ENCODE assay signal across 44 mouse cellular contexts in the genomic region with DNA sequence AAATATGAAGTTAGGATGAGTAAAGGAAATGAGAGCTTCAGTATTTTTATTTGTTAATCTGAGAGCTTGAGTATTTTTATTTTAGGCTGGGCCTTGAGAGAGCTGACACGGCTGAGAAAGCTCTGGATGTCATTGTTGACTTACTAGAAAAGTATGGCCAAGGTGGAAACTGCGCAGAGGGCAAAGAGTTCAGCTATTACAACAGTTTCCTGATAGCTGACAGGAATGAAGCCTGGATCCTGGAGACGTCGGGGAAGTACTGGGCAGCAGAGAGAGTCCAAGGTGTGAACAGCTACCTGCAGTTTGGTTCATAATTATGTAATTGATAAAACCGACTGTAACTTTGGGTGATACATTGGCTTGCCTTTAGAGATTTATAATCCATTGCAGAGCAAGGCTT. TPM values are rescaled to one million over a fixed set of nuclear protein-coding genes. Genes with fewer than 3 reads are reported as not detected.
"Had no signal": no experiment of that assay in that cellular context is flagged by ENCODE, and none has a peak within 500 bp of the region (broad histone marks: within the 10 kb centered on the region; RNA-seq: fewer than 3 reads in every experiment).

No protein-coding gene starts in this region.

- H3K36me3 ChIP-seq: hindbrain, embryonic 10.5 days; hindbrain, embryonic 12.5 days; hindbrain, embryonic 15.5 days; intestine, embryonic 15.5 days had no signal

- H3K27ac ChIP-seq: heart, embryonic 10.5 days; heart, embryonic 13.5 days; heart, embryonic 15.5 days; hindbrain, embryonic 10.5 days; hindbrain, embryonic 12.5 days; hindbrain, embryonic 13.5 days; hindbrain, embryonic 14.5 days; hindbrain, embryonic 15.5 days; hindbrain, postnatal 0 days; intestine, embryonic 15.5 days; kidney, embryonic 15.5 days; kidney, postnatal 0 days had no signal

- H3K9me3 ChIP-seq: heart, embryonic 10.5 days; heart, embryonic 12.5 days; heart, embryonic 13.5 days; heart, embryonic 15.5 days; hindbrain, embryonic 10.5 days; hindbrain, embryonic 12.5 days; hindbrain, embryonic 13.5 days; hindbrain, embryonic 15.5 days; intestine, embryonic 15.5 days; kidney, embryonic 15.5 days had no signal

- H3K4me3 ChIP-seq: heart, embryonic 10.5 days; heart, embryonic 12.5 days; heart, embryonic 13.5 days; heart, embryonic 15.5 days; hindbrain, embryonic 10.5 days; hindbrain, embryonic 12.5 days; hindbrain, embryonic 13.5 days; hindbrain, embryonic 15.5 days; intestine, embryonic 15.5 days; kidney, embryonic 15.5 days; layer of hippocampus, adult 2 months had no signal

- H3K27me3 ChIP-seq: heart, embryonic 12.5 days; heart, embryonic 13.5 days; heart, embryonic 15.5 days; hindbrain, embryonic 12.5 days; hindbrain, embryonic 13.5 days; hindbrain, embryonic 15.5 days; intestine, embryonic 15.5 days; kidney, embryonic 15.5 days had no signal

- DNase-seq: heart, postnatal 10 days; heart, postnatal 14 days; heart, postnatal 36 days; heart, postnatal 4 days; kidney, adult 11 months; kidney, adult 18-20 months; kidney, adult 2 months; kidney, adult 8-10 months; kidney, adult 9 months; kidney, postnatal 10 days; kidney, postnatal 14 days; kidney, postnatal 25 days; kidney, postnatal 36 days; kidney, postnatal 4 days; layer of hippocampus, adult 9-11 months; layer of hippocampus, postnatal 36 days had no signal

- H3K9ac ChIP-seq: heart, embryonic 12.5 days; heart, embryonic 13.5 days; heart, embryonic 15.5 days; hindbrain, embryonic 12.5 days; hindbrain, embryonic 13.5 days; hindbrain, embryonic 14.5 days; hindbrain, embryonic 15.5 days; intestine, embryonic 15.5 days; kidney, embryonic 15.5 days had no signal

- H3K4me2 ChIP-seq: heart, embryonic 11.5 days; heart, embryonic 12.5 days; heart, embryonic 13.5 days; heart, embryonic 15.5 days; hindbrain, embryonic 12.5 days; hindbrain, embryonic 13.5 days; hindbrain, embryonic 14.5 days; hindbrain, embryonic 15.5 days; intestine, embryonic 15.5 days; kidney, embryonic 15.5 days had no signal

- H3K4me1 ChIP-seq: heart, embryonic 10.5 days; heart, embryonic 12.5 days; heart, embryonic 13.5 days; heart, embryonic 15.5 days; hindbrain, embryonic 10.5 days; hindbrain, embryonic 12.5 days; hindbrain, embryonic 13.5 days; hindbrain, embryonic 15.5 days; intestine, embryonic 15.5 days; kidney, embryonic 15.5 days had no signal

- ATAC-seq: hindbrain, embryonic 16.5 days; hindbrain, postnatal 0 days; inflammation-experienced regulatory T-cells, adult 6 months; intestine, embryonic 15.5 days; intestine, embryonic 16.5 days; intestine, postnatal 0 days had no signal

RNA-seq across cellular contexts. Expression of a gene that starts 47.5 kb away (rescaled TPM):
- total RNA-seq: heart, adult 8-10 months; heart, postnatal 10 days; heart, postnatal 14 days; heart, postnatal 25 days; heart, postnatal 36 days; heart, postnatal 4 days; hematopoietic stem cell, adult 5-6 weeks had no signal
- polyA plus RNA-seq: heart, embryonic 10.5 days; heart, embryonic 12.5 days; heart, embryonic 13.5 days; heart, embryonic 14.5 days; heart, embryonic 15.5 days; heart, embryonic 16.5 days; heart, postnatal 0 days; inflammation-experienced regulatory T-cells, adult 6 months; intestine, embryonic 14.5 days; intestine, embryonic 15.5 days; intestine, embryonic 16.5 days; intestine, postnatal 0 days; kidney, adult 2 months; kidney, embryonic 16.5 days; kidney, postnatal 0 days; large intestine, adult 2 months had no signal
